8 mouse cellular contexts compared by ENCODE assay signal in the genomic region with DNA sequence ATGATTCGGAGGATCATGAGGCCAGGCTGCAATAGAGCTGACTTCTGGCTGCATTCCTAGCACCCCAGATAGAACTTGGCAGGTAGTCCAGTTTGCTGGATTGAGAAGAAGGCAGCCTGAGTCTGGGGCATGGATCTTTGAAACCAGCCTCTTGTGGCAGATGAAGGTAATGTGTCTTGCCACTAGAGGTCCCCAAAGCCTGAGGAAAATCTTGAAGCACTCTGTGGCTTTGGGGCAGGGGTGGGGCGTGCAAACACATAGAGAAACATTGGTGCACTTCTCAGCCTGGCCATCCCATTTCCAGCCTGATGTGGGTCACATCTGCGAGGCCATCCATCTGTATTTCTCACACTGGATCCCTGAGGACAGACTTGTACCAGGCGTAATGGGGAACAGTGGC. TPM values are rescaled to one million over a fixed set of nuclear protein-coding genes. Genes with fewer than 3 reads are reported as not detected.
DNase-seq lines count a peak whose midpoint lies in the region; ATAC-seq and TF ChIP-seq lines count a peak whose summit lies in the region.

No protein-coding gene starts in this region.

- peaks cover 4% of the 10 kb centered on the region for H3K4me1 ChIP-seq in cerebellum, adult 2 months (ENCODE audit: control insufficient read depth, insufficient read depth, low read length)
- peaks cover 8% of the 10 kb centered on the region for H3K4me1 ChIP-seq in embryonic facial prominence, embryonic 14.5 days (ENCODE audit: control insufficient read depth, insufficient read depth, low read length)

- DNase-seq in cerebellum, adult 2 months, result peak in 1 of 2 experiments; percentile 54
- no peak for DNase-seq in cerebellum, adult 11 months
- peak; percentile 41 for DNase-seq in left cerebral cortex, postnatal 4 days
- DNase-seq in left cerebral cortex, postnatal 36 days (ENCODE audit: low spot score in 2 of 2), result no peak
- peak; percentile 65 for DNase-seq in MN1 (ENCODE audit: low spot score)
- DNase-seq in embryonic facial prominence, embryonic 14.5 days (ENCODE audit: low spot score), result peak; percentile 52
- DNase-seq in natural killer cell, adult 2 months (ENCODE audit: low spot score in 2 of 2), result peak; percentile 45 to 62
- DNase-seq in gastrocnemius, adult 8-10 months (ENCODE audit: low spot score in 2 of 2), result no peak

- peak; percentile 57 for TF ChIP-seq CTCF in cerebellum, adult 2 months (IDR thresholded peaks at IDR 0.05; ENCODE audit: borderline replicate concordance, insufficient read depth, low read depth, low read length)

- peaks cover 65% of the 10 kb centered on the region for H3K36me3 ChIP-seq in embryonic facial prominence, embryonic 14.5 days (ENCODE audit: control insufficient read depth, insufficient read depth, low read length)

- no peak overlapping the region for H3K27ac ChIP-seq in cerebellum, adult 2 months (ENCODE audit: insufficient read depth, low read length)
- H3K27ac ChIP-seq in embryonic facial prominence, embryonic 14.5 days (replicated peaks; ENCODE audit: low read depth, low read length), result no peak overlapping the region

- H3K4me2 ChIP-seq in embryonic facial prominence, embryonic 14.5 days (ENCODE audit: low read depth, low read length), result no peak overlapping the region

- H3K4me3 ChIP-seq in cerebellum, adult 2 months (replicated peaks; ENCODE audit: insufficient read depth, low read depth, low read length), result no peak overlapping the region
- no peak overlapping the region for H3K4me3 ChIP-seq in embryonic facial prominence, embryonic 14.5 days (ENCODE audit: low read depth, low read length)

- TF ChIP-seq POLR2A in cerebellum, adult 2 months (IDR thresholded peaks at IDR 0.05; ENCODE audit: borderline replicate concordance, insufficient read depth, low read length), result no peak

- H3K9ac ChIP-seq in embryonic facial prominence, embryonic 14.5 days (ENCODE audit: low read depth, low read length), result no peak overlapping the region

- intact Hi-C loops in left cerebral cortex, postnatal 4 days (cut with DNase I), result no loop called here
- intact Hi-C loops in left cerebral cortex, postnatal 36 days (cut with DNase I), result no loop called here

- ATAC-seq in embryonic facial prominence, embryonic 14.5 days (ENCODE audit: low read depth), result peak; percentile 16; the same call in 1 of the 2 replicates

- 53% methylated on average over 4 of the region's 4 CpGs for WGBS in cerebellum, adult 2 months
- WGBS in embryonic facial prominence, embryonic 14.5 days, result 83% methylated on average over 4 of the region's 4 CpGs

- H3K27me3 ChIP-seq in cerebellum, adult 2 months (ENCODE audit: control insufficient read depth, insufficient read depth, low read length), result no peaks in the 10 kb centered on the region
- H3K27me3 ChIP-seq in embryonic facial prominence, embryonic 14.5 days (replicated peaks; ENCODE audit: control insufficient read depth, insufficient read depth, low read length), result no peaks in the 10 kb centered on the region

- no peaks in the 10 kb centered on the region for H3K9me3 ChIP-seq in embryonic facial prominence, embryonic 14.5 days (ENCODE audit: control insufficient read depth, low read length)

RNA-seq across cellular contexts. Expression of a gene that starts 10.1 kb away (rescaled TPM):
- 44.3 and 45.7 TPM in 2 replicates for polyA plus RNA-seq in cerebellum, adult 2 months (2012; rRNA removed)
- 10 to 100 TPM; 25.2 to 26.9 TPM for total RNA-seq in left cerebral cortex, postnatal 4 days (2021)
- 10 to 100 TPM; 34.9 to 40.4 TPM for total RNA-seq in left cerebral cortex, postnatal 36 days (2021)
- polyA plus RNA-seq in embryonic facial prominence, embryonic 14.5 days (2014; fragmentation: Nextera tagmentation; extraction: Ambion mirVana), result 24.1 and 25.2 TPM in 2 replicates
- 1 to 10 TPM; 6.5 to 9.3 (median 9.0) TPM for total RNA-seq in gastrocnemius, adult 8-10 months (2022)

RNA-seq across cellular contexts. Expression of a gene that starts 10.4 kb away (rescaled TPM):
- 74.6 and 77.4 TPM in 2 replicates for polyA plus RNA-seq in cerebellum, adult 2 months (2012; rRNA removed)
- total RNA-seq in left cerebral cortex, postnatal 4 days (2021), result 100 to 1,000 TPM; 204 to 219 TPM
- 100 to 1,000 TPM; 225 to 248 TPM for total RNA-seq in left cerebral cortex, postnatal 36 days (2021)
- polyA plus RNA-seq in embryonic facial prominence, embryonic 14.5 days (2014; fragmentation: Nextera tagmentation; extraction: Ambion mirVana), result 7.0 and 8.3 TPM in 2 replicates
- total RNA-seq in gastrocnemius, adult 8-10 months (2022), result 1 to 10 TPM; 1.3 to 3.2 (median 2.2) TPM

Comparison
In these comparisons a context has a peak if more than half of its experiments do, and no peak if none do; other contexts are left out.
1. DNase-seq: peak in left cerebral cortex, postnatal 4 days (single experiment), MN1 (single experiment), embryonic facial prominence, embryonic 14.5 days (single experiment) and natural killer cell, adult 2 months (2 of 2); none in cerebellum, adult 11 months (single experiment), left cerebral cortex, postnatal 36 days (0 of 2) and gastrocnemius, adult 8-10 months (0 of 2).
2. RNA of a gene that starts 10.4 kb away (total RNA-seq): 225 to 248 TPM in left cerebral cortex, postnatal 36 days and 204 to 219 TPM in left cerebral cortex, postnatal 4 days; 1.3 to 3.2 TPM in gastrocnemius, adult 8-10 months; every median in the first group is over 10 times any median in the second.